In the genomic region with DNA sequence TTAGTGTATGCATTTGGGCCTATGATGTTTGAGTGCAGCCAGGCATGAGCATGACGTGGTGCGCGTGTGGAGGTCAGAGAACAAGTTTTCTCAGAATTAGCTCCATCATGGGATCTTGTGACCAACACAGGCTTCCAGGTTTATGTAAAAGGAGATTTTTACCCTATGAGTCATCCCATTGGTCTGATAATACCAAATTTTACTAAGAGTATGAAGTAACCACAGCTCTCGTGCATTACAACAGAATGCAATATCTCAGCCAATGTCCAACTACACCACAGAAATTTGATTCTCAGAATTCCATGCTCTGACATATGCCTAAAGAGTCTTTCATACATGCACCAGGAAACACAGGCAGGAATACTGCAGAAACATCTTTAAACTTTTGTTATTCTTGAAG, we compare ENCODE assay signal across 13 mouse cellular contexts.
DNase-seq lines count a peak whose midpoint lies in the region; ATAC-seq and TF ChIP-seq lines count a peak whose summit lies in the region.
"Had no signal": no experiment of that assay in that cellular context is flagged by ENCODE, and none has a peak within 500 bp of the region (broad histone marks: within the 10 kb centered on the region; RNA-seq: fewer than 3 reads in every experiment).

No protein-coding gene starts in this region.

- H3K4me3 ChIP-seq in C2C12 (ENCODE audit: insufficient read depth, poor library complexity, severe bottlenecking), result no peak overlapping the region
- H3K4me3 ChIP-seq: gastrocnemius, adult 2 months; hindbrain, embryonic 10.5 days; hindbrain, embryonic 13.5 days; intestine, embryonic 15.5 days had no signal

- no peaks in the 10 kb centered on the region for H3K36me3 ChIP-seq in C2C12 (ENCODE audit: control insufficient read depth, insufficient read depth)
- H3K36me3 ChIP-seq: G1E; hindbrain, embryonic 10.5 days; hindbrain, embryonic 13.5 days; intestine, embryonic 15.5 days had no signal

- peak; percentile 13 for DNase-seq in 3134 (ENCODE audit: extremely low read depth, insufficient read length, low spot score)
- no peak for DNase-seq in Patski (ENCODE audit: low read depth, low spot score)
- no peak for DNase-seq in kidney, postnatal 14 days
- DNase-seq in testis, postnatal 14 days (ENCODE audit: low spot score), result no peak
- DNase-seq in cerebellum, adult 11-12 months, result no peak
- DNase-seq: heart, adult 11 months had no signal

- no peaks in the 10 kb centered on the region for H3K79me3 ChIP-seq in C2C12 (ENCODE audit: low read depth)

- POLR2A ChIA-PET in Patski (lab: Charles Lee), result no interaction called here

- H3K79me2 ChIP-seq in C2C12 (ENCODE audit: control insufficient read depth, insufficient read depth), result no peaks in the 10 kb centered on the region

- H3K27me3 ChIP-seq in C2C12 (ENCODE audit: control insufficient read depth, insufficient read depth, insufficient read length) (no peaks in the 10 kb centered on the region), Patski (peaks cover 14% of the 10 kb centered on the region)
- H3K27me3 ChIP-seq: CH12.LX; hindbrain, embryonic 13.5 days; intestine, embryonic 15.5 days had no signal

- in situ Hi-C loops in Patski (cut with MboI; ENCODE audit: low pct_unique_long_range_greater_than_20kb), result loop anchor here (5.0 to 10.0 kb wide), 2 partner anchors 188 to 940 kb away; no protein-coding TSS in a partner anchor

- CTCF ChIA-PET in Patski (lab: Charles Lee), result interaction anchor here (1.0 to 2.5 kb wide), 6 partner anchors 9 to 917 kb away, joined by 3 to 10 read pairs (median 4); no protein-coding TSS in a partner anchor

- peak; percentile 31 for ATAC-seq in Patski
- ATAC-seq: intestine, embryonic 15.5 days had no signal

- H3ac ChIP-seq in C2C12 (ENCODE audit: control insufficient read depth, insufficient read length, low read depth), result no peak overlapping the region

- TF ChIP-seq CTCF in C2C12 (IDR thresholded peaks at IDR 0.05; ENCODE audit: control insufficient read depth, insufficient read depth, insufficient read length), result no peak
- TF ChIP-seq CTCF in Patski (IDR thresholded peaks at IDR 0.05), result no peak

TF ChIP-seq in C2C12, 6 proteins besides CTCF, POLR2A, EP300 and RAD21:
- TF ChIP-seq CEBPB (IDR thresholded peaks at IDR 0.05; ENCODE audit: low read depth) (peak; percentile 54), MYOD1 (IDR thresholded peaks at IDR 0.05; ENCODE audit: control insufficient read depth, insufficient read length, low read depth) (no peak), USF1 (IDR thresholded peaks at IDR 0.05; ENCODE audit: low read depth) (no peak), MYOG (IDR thresholded peaks at IDR 0.05; ENCODE audit: control insufficient read depth, extremely low read depth, insufficient read length) (no peak), FOSL1 (IDR thresholded peaks at IDR 0.05; ENCODE audit: insufficient read depth, low read length, poor library complexity, severe bottlenecking) (no peak)
